Mouse (Mus musculus) regulatory T cell (primary cell): ENCODE data around the gene Usp30.

ENCODE experiments used
- in situ Hi-C: fragments of 300-600 bp; cut with MboI, MseI; formaldehyde crosslinking; loops from one replicate; pipeline ENCODE4 v1.15.1; 2025; ENCODE audit warnings: high pct_unique_total_duplicates

Gene Usp30

DNA sequence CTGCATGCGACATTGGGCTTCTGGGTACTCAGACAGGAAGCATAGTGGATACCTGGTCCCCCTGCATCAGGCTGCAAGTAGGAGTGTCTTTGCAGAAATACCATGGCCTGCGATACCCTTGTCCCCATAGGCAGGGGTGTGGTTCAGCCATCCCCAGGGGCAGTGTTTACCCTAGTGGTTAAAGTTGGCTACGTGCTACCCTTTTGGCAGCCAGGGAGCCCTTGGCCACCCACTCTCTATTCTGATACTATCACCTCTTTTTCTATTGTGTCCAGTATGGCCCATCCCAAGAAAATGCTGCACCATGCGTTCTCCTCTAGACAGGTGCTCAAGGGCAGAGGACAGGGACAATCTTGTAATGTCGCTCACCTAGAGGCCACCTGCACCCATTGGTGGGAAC, 89.5 kb downstream of the Usp30 start:
- in situ Hi-C loops = no loop called here

DNA sequence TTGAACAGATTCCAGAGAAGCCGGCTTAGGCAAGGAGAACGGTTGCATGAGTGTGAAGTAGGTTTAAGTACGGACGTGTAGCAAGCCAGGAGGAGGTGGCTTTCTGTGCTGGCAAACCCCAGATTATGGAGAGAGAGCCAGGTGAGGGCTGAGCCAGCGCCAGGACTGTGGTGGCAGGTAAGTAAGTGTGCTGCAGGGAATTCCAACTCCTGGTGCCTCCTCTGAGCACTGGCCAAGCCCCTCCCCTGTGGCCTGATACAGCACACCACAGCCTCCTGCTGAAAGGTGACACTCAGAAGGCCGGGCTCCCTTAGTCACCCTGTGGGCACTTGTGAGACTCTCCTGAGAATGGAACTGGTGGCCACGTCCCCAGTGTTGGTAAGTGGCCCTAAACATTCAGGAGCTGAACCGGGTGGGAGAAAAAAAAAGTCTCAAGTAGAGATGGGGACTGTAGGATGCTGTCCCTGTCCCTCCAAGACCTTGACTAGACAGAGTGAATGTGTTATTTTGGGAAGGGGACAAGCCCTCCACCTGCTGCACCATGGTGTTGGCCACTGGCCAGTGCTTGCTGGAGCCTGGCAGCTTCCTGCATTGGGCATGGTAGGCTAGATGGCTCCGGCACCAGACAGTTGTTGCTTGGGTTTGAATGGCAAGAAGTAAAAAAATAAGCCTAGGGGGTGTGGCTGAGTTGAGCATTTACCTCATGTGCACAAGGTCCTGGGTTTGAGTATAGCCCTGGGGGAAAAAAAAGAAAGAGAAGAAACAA, 90.1 kb downstream of the Usp30 start:
- in situ Hi-C loops = no loop called here

DNA sequence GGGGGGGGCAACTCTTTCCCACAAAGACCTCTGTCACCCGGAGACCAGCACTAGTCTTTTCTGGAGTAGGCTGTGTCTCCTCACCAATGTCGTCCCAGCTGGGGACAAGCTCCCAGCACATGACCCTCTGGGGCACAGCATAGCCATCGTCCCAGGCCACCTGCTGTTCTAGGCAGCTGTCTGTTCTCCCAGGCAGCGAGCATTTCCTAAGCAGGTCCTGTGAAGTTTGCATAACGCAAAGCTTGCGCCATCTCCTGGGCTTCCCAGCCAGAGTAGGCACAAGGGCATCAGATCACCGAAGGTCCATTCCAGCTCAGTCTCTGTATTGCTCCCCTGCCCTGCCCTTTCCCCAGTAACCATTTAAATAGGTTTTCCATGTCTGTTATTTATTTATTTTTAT, 92.0 kb downstream of the Usp30 start:
- in situ Hi-C loops = no loop called here

DNA sequence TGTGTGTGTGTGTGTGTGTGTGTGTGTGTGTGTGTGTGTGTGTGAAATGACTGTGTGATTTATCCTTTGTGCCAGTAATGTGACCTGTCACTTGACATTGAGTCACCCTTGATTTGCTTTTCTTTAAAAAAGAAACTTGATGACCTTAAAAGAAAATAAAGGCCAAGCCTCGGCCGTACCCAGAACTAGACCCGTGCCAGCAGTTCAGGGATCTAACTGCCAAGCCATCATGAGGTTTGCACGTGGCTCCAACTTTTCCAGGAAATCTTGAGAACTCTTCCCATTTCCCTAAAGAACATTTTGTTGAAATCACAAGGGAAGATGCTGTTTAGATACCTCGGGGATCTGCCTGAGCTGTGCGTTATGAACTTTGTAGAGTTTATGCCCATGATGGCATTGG, 96.2 kb downstream of the Usp30 start:
- in situ Hi-C loops = no loop called here

DNA sequence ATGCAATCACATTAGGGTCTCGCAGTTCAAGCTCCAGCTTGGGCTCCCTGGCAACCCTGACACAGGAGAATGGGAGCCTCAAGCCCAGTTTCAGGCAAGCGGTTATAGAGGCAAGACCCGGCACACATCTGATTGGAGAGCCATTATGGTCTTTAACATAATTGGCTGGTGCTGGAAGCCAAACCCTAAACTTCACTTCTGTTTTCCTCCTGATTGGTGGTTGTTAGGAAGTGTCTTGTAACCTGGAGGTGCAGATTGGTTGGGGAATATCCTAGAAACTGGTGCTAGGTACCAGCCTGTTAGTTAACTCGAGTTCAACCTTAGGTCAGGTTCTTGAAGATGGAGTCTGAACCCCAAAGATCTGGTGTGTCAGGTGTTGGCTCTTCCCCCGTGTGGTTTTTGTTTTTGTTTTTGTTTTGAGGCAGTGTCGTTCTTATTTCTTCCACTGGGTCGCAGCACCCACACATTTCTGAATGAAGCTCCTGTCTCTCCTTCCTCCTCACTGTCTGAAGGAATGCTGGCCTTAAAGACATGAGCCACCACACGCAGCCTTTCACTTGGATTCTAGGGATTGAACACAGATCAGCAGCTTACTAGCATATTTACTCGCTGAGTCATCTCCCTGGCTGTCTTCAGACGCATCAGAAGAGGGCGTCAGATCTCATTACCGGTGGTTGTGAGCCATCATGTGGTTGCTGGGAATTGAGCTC, 97.0 kb downstream of the Usp30 start:
- in situ Hi-C loops = no loop called here

DNA sequence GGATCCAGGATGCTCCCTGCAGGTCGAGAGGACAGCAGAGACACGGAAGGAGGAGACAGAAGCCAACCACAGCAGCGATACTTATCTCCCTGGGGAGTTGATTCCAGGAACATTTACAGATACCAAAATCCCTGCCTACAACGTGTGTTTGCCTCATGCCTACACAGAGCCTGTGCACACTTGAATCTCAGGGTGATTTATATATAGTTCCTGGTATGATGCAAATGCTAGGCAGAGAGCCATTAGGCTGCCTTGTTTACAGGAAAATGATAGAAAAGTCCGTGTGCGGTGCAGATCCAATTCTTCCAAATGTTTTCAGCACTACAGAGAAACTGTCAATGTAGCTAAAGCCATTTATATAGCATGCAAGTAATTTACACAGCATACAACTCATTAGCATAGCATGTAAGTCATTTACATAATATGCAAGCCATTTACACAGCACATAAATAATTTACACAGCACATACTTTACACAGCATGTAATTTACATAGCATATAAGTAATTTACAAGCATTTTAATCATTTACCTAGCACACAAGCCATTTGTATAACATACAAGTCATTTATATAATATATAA, 97.9 kb downstream of the Usp30 start:
- in situ Hi-C loops = no loop called here

DNA sequence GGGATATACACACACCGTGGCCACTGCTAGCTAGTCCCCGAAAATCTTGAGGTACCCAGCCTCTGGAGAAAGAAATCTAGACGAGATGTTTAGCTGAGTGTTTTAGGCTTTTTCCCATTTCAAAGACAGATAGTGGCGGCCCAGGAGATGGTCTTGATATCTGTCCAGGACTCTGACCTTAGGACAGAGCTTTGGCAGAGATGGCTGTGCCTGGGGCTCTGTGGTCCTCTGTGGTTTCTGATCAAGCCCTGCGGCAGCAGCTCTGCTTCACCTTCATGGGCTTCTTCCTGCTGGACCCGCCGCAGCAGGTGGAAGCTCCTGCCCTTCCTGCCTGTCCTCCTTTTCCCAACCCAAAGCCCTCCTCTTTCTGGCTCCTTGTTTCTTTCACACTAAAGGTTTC, 105.1 kb downstream of the Usp30 start:
- in situ Hi-C loops = no loop called here

DNA sequence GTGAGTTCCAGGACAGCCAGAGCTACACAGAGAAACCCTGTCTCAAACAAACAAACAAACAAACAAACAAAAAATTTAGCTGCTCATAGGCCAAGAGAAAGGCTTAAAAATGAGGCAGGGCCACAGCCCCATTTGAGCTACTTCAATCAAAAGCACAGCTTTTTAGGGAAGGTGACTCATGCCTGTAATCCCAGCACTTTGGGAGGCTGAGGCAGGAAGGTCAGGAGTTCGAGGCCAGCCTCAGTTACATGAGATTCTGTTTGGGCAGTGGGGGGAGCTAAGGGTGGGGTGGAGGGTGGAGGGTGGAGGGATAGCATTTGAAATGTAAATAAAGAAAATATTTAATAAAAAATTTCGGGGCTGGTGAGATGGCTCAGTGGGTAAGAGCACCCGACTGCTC, 107.7 kb downstream of the Usp30 start:
- in situ Hi-C loops = no loop called here

DNA sequence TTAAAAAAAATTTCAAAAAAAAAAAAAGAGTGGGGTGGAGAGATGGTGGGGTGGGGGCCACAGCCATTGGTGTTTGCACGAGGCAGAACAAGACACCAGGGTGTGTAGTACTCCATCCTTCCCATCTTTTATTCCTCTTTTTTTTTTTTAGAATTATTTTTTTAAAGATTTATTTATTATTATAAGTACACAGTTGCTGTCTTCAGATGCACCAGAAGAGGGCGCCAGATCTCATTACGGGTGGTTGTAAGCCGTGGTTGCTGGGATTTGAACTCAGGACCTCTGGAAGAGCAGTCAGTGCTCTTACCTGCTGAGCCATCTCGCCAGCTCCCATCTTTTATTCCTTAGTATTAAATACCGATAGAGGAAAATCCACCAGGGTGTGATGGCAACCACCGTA, 108.2 kb downstream of the Usp30 start:
- in situ Hi-C loops = no loop called here

DNA sequence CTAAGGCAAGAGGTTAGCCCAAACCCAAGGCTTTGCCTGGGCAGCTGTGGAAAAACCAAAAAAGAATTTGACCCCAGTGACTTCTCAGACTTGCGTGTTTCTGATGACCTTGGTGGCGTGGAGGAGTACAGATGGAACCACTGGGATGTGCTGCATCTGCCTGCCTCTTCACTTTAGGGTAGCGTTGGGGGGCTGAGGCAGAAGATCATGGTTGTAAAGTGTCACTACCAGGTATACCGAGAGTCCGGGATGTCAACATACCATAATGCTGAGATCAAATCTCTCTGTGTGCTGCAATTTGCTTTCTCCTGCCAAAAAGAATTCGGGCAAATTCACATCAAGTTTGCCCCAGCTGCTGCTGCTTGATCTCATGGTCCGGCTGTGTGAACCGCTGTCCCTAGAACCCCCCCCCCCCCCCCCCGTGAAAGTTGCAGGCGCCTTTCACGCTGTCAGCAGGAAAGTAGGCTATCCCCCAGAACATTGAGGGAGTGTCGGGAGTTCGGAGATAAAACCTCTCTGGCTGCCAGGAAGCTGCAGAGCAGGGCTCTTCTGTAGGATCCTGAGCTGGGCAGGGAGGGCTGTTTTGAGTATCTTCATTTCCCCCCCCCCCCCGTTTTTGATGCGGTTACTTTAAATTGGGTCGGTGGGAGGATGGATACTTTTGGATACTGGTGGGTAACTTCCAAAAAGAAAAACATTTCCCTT, 108.8 kb downstream of the Usp30 start:
- in situ Hi-C loops = no loop called here
